Mouse (Mus musculus) kidney, postnatal 4 days (tissue): ENCODE results near the gene Rnd2.
"Not testable (repeated sequence)": the region's sequence is repeated elsewhere in the genome, so short reads cannot be mapped to it uniquely, and the experiment has no call there.

Experiments
- DNase-seq, 2 experiments: peaks; one replicate each; pipeline ENCODE4 v3.0.0; 2021; ENCODE audit warnings: mixed read lengths in 2 of 2

Gene Rnd2

DNA sequence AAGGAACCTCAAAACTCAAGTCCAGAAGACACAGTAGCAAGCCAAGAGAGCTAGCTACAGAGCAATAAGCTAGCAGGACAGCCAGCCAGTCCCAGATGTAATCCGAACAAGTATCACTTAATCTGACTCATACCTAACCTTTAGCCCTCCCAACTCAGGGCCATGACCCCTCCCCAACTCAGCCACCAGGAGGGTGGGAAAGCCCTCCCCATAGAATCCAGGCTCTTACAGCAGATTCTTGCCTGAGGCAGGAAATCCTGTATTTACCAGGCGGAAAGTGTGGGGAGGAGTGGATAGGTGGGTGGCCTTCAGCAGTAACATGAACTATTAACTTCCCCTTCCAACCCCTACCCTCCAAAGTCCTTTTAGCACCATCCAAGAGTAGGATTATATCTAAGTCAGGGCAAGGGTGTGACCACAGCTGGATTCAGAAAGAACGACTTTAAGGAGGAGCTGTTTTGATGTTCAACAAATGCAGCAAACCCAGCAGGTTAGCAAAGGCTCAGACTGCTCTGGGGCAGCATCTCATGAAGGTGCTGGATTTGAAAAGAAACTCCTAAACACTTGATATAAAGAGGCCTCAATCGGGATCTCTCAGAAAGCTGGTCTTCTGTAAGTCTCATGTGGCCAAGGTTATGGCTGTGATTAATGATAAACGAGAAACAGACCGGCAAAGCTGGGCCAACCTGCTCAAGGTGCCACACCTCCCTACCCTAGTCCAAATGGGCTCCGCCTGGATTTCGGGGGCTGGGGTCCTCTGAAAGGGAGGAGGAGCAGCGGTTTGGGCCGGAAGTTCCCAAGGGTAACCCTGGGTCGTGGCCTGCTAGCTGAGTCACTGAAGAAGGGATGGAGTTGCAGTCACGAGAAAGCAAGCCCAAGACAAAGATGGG, at the start of gene Rnd2:
TSS of gene Rnd2 (plus strand) at position 789 of the 890 bp plus-strand sequence.
- peak in 1 of 2 experiments; percentile 51 for DNase-seq

DNA sequence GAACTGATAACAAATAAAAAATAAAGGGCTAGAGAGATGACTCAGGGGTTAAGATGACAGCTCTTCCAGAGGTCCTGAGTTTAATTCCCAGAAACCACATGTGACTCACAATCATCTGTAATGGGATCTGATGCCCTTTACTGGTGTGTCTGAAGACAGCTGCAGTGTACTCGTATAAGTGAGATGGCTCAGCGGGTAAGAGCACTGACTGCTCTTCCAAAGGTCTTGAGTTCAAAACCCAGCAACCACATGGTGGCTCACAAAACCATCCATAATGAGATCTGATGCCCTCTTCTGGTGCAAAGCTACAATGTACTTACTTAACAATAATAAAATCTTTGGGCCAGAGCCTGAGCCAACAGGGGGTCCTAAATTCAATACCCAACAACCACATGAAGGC, 49.5 kb upstream of the Rnd2 start:
- no peak for DNase-seq

DNA sequence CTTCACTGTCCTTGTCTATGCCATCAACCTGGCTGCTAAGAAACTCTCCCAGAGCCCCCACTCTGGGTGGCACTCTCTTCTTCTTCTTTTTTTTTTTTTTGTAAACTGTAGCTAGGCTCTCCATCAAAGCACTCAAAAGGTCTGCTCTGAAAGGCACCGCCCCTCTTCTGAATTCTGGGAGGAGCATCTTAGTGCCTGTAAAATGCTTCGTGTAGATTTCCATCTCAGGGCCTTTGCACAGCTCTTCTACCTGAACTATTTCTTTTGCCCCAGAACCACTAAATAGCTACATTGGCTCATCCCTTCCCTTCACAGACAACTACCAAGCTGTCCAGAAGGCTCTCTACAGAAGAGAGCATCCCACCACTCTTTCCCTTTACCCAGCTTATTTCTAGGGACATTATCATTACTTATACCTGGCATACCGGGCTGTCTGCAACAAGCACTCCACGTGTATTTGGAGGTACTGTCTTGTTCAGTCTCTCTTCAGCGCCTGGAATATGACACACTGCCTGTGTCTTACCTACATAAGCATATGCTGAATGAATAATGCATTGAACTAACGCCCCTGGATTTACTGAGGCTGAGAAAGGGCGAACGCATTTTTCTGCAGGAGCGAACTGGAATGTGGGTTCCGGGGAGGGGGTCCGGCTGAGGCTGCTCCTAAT, 48.2 kb upstream of the Rnd2 start:
- DNase-seq: no peak

- DNase-seq: peak; percentile 93 to 94
Observed at GRCm38 (mm10) chr11:101417101-101417855, 47.5 kb upstream of the Rnd2 start, which contains the start of gene Aarsd1. Aarsd1 (minus strand) TSS chr11:101417615.

- DNase-seq: no peak
Observed at GRCm38 (mm10) chr11:101418991-101419390, 45.8 kb upstream of the Rnd2 start.

GRCm38 (mm10) chr11:101419610-101420009, 45.2 kb upstream of the Rnd2 start:
- peak; percentile 37 to 60 for DNase-seq

DNA sequence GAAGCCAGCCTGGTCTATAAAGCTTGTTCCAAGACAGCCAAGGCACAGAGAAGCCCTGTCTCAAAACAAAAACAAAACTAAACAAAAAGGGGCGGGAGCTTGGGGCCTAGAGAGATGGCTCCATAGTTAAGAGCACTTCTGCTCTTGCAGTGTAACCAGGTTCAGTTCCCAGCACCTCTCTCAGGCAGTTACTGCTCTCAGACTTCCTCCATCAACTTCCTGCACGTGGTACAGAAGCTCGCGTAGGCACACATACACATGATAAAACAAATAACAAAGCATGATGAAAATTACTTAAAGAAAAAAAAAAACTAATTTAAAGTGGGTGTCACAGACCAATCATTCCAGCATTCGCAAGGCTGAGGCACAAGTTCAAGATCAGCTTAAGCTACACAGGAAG, 44.7 kb upstream of the Rnd2 start:
- DNase-seq: no peak

- DNase-seq: peak; percentile 34 to 60
Observed at GRCm38 (mm10) chr11:101424105-101424851, 40.5 kb upstream of the Rnd2 start, which contains the start of gene Gm27029. Gm27029 (minus strand) TSS chr11:101424796.

DNA sequence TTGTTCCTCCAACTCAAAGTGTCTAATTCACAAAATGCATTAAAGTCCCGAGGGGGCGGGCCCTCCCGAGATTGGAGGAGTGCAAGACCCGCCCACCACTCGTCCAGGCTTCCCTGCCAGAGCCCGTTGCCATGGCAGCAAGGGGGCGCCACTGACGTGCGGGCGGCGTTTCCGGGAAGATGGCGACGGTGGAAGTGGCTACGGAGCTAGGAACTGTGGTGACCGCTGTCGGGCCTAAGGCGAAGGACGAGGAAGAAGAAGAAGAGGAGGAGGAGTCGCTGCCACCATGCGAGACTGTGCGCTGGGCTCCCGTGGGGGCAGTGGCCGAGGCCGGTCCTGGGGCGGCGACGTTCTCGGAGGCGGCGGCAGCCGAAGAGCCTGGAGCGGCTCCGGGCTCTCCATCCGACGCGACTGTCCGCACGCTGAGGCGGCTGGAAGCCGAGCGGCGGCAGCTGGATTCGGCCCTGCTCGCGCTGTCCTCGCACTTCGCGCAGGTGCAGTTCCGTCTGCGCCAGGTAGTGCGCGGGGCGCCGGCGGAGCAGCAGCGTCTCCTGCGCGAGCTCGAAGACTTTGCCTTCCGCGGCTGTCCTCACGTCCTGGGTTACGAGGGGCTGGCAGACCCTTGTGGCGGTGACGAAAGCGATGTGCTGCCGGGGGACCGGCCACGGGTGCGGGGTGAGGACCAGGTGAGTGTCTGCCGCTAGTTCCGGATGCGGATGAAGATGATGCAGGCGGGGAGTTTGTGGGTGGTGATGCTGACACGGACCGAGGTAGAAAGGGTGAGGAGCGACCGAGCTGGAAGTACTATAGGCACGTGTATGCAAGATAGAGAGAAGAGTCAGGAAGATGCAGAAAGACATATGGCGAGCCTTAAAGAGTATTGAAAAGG, 39.6 kb upstream of the Rnd2 start, which contains the start of the genes Rundc1 and Ptges3l:
TSS of gene Rundc1 (plus strand) at position 161 of the 889 bp plus-strand sequence.
TSS of gene Ptges3l (minus strand) at position 409 of the 889 bp plus-strand sequence.
- DNase-seq: peak; percentile 100

DNA sequence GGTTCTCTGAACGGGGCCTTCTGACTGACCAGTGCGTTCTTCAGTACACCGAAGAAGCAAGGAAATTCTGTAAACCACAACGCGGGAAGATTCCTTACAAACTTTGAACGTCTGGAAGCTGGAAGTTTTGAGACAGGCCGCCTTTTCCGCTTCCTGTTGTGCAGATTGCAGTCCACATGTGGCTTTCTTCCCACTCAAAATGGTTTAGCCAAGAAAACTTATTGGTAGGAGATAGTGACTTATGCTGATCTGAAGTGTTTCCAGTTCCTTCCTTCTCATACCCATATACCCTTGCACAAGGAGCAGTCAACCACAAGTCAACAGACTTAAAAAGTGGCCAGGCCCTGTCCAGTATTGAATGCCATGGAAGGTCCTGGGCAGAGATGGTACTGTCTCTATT, 38.6 kb upstream of the Rnd2 start:
- DNase-seq: no peak

DNA sequence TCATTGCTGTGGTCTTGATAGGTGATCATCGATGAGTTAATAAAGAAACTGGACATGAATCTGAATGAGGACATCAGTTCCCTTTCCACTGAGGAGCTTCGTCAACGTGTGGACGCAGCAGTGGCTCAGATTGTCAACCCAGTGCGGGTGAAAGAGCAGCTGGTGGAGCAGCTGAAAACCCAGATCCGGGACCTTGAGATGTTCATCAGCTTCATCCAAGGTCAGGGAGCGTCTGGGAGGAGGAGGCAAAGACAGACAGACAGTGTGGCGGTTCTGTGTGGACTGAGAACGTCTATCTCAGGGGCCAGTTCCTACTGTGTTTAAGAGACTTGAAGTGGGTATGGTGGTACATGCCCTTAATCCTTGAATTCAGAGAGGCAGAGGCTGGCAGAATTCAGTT, 33.5 kb upstream of the Rnd2 start:
- no peak for DNase-seq

GRCm38 (mm10) chr11:101433396-101433795, 31.4 kb upstream of the Rnd2 start:
- DNase-seq: no peak

GRCm38 (mm10) chr11:101435831-101436230, 29.0 kb upstream of the Rnd2 start:
- no peak for DNase-seq

GRCm38 (mm10) chr11:101436916-101437315, 27.9 kb upstream of the Rnd2 start:
- no peak for DNase-seq

DNA sequence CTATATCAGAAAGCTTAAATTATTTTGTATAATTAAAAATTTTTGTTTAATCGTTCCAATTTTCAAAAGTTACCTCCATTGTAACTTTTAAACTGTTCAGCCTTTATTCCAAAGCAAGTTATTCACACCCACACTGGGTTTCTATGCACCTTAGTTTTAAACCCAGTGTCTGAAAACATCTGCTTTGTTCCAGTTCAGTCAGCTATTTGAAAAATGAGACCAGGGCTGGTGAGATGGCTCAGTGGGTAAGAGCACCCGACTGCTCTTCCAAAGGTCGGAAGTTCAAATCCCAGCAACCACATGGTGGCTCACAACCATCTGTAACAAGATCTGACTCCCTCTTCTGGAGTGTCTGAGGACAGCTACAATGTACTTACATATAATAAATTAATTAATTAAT, 26.8 kb upstream of the Rnd2 start:
- not testable (repeated sequence) for DNase-seq

DNA sequence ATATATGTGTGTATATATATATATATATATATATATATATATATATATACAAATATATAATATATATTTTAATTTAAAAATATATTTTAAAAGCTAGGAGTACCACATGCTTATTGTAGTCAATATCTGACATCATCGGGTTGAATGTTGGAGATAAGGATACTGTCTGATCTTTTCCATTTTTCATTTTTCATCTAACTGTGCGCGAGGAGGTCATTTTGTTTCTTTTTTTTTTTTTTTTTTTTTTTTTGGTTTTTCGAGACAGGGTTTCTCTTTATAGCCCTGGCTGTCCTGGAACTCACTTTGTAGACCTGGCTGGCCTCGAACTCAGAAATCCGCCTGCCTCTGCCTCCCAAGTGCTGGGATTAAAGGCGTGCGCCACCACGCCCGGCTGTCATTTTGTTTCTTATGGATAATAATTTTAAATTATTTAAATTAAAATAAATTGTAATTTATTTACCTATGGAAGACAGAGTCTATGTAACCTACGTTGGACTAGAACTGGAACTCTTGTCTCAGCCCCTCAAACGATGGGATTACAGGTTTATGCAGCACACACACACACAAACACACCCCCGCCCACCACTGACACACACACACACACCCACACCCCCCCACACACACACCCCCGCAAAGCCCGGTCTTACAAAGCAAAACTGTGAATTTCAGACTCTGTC, 23.2 kb upstream of the Rnd2 start:
- not testable (repeated sequence) for DNase-seq

DNA sequence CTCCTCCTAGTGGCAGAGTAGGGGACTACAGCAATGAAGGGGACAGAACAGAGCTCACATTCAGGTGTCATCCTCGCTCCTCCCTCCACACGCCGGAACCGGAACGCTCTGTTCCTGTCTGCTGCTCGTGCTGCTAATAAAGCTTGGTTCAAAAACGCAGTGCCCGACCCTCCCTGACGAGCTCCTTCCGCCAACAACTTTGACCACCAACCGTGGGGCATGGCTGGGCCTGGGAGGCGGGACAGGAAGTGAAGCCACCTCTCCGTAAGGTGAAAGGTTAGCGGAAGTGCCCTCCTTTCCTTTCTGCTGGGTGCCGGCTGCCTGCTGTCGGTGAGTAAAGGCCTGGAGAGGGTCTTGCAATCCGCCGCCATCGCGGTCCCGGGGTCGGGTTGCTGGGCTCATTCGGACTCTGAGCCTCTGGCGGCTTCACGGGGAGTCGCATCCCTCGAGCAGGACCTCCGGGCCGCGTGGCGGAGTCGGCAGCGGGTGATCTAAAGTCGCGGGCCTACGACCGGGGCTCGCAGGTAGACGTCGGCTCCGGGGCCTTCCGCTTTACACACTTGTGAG, 22.6 kb upstream of the Rnd2 start, which contains the start of gene Rpl27:
TSS of gene Rpl27 (plus strand) at position 172 of the 567 bp plus-strand sequence.
- peak; percentile 95 to 97 for DNase-seq

GRCm38 (mm10) chr11:101442760-101443159, 22.0 kb upstream of the Rnd2 start:
- DNase-seq: no peak

- DNase-seq: no peak
Observed at GRCm38 (mm10) chr11:101446319-101446718, 18.5 kb upstream of the Rnd2 start.

DNA sequence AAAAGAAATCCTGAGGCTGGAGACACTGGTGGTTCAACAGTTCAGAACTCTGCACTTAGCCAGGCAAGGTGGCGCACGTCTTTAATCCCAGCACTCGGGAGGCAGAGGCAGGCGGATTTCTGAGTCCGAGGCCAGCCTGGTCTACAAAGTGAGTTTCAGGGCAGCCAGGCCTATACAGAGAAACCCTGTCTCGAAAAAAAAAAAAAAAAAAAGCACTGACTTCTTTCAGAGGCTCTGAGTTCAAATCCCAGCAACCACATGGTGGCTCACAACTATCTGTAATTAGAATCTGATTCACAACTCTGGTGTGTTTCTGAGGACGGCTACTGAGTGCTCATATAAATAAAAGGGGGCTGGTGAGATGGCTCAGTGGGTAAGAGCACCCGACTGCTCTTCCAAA, 17.9 kb upstream of the Rnd2 start:
- DNase-seq: not testable (repeated sequence)
